Mouse (Mus musculus): ENCODE data around the gene Lgals3. TPM values are rescaled to one million over a fixed set of nuclear protein-coding genes. Genes with fewer than 3 reads are reported as not detected.

The Lgals3 gene
- polyA plus RNA-seq, 1 experiment from 2014 or later: 117 TPM

DNA sequence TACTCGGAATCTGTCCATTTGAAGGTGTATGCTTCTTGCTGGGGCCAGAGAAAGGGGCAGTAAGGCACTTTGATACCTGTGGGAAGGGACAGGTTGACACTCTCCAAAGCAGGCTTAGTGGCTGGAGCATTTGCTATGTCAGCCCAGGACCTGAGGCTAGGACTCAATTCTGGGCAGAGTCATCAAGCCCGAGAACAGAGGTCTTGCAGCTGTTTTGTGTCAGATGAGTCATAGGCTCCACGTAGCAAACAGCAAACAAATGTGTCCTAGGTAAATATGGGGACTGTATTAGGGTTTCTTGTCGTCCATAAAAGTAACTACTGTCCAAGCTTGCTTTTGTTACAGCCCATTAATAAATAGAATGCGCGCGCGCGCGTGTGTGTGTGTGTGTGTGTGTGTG, 15.3 kb upstream of the Lgals3 start:
- no peak for TF ChIP-seq CTCF (IDR thresholded peaks at IDR 0.05; ENCODE audit: low read depth)
- 83% methylated on average over 10 of the region's 10 CpGs for WGBS
- Histone ChIP-seq H3K27me3 (ENCODE audit: insufficient read depth, low read length) (no peaks in the 10 kb centered on the region), H3K9ac (ENCODE audit: low read depth, low read length) (no peak overlapping the region), H3K36me3 (ENCODE audit: insufficient read depth, low read length) (no peaks in the 10 kb centered on the region), H3K4me1 (replicated peaks; ENCODE audit: insufficient read depth, low read length) (no peaks in the 10 kb centered on the region), H3K9me3 (replicated peaks; ENCODE audit: low read length) (no peaks in the 10 kb centered on the region), H3K4me3 (replicated peaks; ENCODE audit: low read depth, low read length) (no peak overlapping the region), H3K27ac (no peak overlapping the region), H3K4me2 (ENCODE audit: low read length) (no peak overlapping the region)
- DNase-seq (ENCODE audit: low spot score) (no peak), ATAC-seq (replicated peaks; ENCODE audit: low FRiP score, low read depth) (no peak)

DNA sequence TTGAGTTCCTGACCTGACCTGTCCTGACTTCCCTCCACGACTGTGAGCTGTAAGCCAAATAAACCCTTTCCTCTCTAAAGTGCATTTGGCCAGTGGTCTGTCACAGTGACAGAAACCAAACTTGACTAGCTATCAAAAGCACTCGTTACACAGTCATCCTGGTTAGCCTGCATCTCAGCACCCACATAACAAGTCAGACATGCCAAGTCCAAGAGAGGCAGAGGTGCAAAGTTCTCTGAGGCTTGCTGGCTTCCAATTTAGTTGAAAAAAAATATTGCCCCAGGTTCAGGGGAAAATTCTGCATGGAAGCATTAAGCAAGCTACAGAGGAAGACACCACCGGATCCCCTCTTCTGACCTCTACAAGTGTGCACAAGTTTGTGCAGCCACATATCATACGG, 14.3 kb upstream of the Lgals3 start:
- 79% methylated on average over 4 of the region's 4 CpGs for WGBS
- no peaks in the 10 kb centered on the region for H3K4me1 ChIP-seq (replicated peaks; ENCODE audit: insufficient read depth, low read length)
- ATAC-seq (replicated peaks; ENCODE audit: low FRiP score, low read depth): no peak
- H3K9me3 ChIP-seq (replicated peaks; ENCODE audit: low read length): no peaks in the 10 kb centered on the region
- no peak for DNase-seq (ENCODE audit: low spot score)
- H3K9ac ChIP-seq (ENCODE audit: low read depth, low read length): no peak overlapping the region
- H3K4me2 ChIP-seq (ENCODE audit: low read length): no peak overlapping the region
- H3K27me3 ChIP-seq (ENCODE audit: insufficient read depth, low read length): no peaks in the 10 kb centered on the region
- no peak overlapping the region for H3K4me3 ChIP-seq (replicated peaks; ENCODE audit: low read depth, low read length)
- no peak for TF ChIP-seq CTCF (IDR thresholded peaks at IDR 0.05; ENCODE audit: low read depth)
- H3K27ac ChIP-seq: no peak overlapping the region
- H3K36me3 ChIP-seq (ENCODE audit: insufficient read depth, low read length): no peaks in the 10 kb centered on the region

GRCm38 (mm10) chr14:47354111-47354577, 13.4 kb upstream of the Lgals3 start:
- Histone ChIP-seq H3K9me3 (replicated peaks; ENCODE audit: low read length) (no peaks in the 10 kb centered on the region), H3K9ac (ENCODE audit: low read depth, low read length) (no peak overlapping the region), H3K4me2 (ENCODE audit: low read length) (no peak overlapping the region), H3K4me3 (replicated peaks; ENCODE audit: low read depth, low read length) (no peak overlapping the region), H3K36me3 (ENCODE audit: insufficient read depth, low read length) (no peaks in the 10 kb centered on the region), H3K27ac (no peak overlapping the region), H3K4me1 (replicated peaks; ENCODE audit: insufficient read depth, low read length) (no peaks in the 10 kb centered on the region), H3K27me3 (ENCODE audit: insufficient read depth, low read length) (no peaks in the 10 kb centered on the region)
- peak; percentile 42 for TF ChIP-seq CTCF (IDR thresholded peaks at IDR 0.05; ENCODE audit: low read depth)
- ATAC-seq (replicated peaks; ENCODE audit: low FRiP score, low read depth): no peak
- WGBS: 64% methylated on average over 8 of the region's 8 CpGs
- no peak for DNase-seq (ENCODE audit: low spot score)

- 73% methylated on average over 5 of the region's 5 CpGs for WGBS
- Histone ChIP-seq H3K9me3 (replicated peaks; ENCODE audit: low read length) (no peaks in the 10 kb centered on the region), H3K27ac (no peak overlapping the region), H3K4me2 (ENCODE audit: low read length) (no peak overlapping the region), H3K4me3 (replicated peaks; ENCODE audit: low read depth, low read length) (no peak overlapping the region), H3K4me1 (replicated peaks; ENCODE audit: insufficient read depth, low read length) (no peaks in the 10 kb centered on the region), H3K9ac (ENCODE audit: low read depth, low read length) (no peak overlapping the region), H3K27me3 (ENCODE audit: insufficient read depth, low read length) (no peaks in the 10 kb centered on the region), H3K36me3 (ENCODE audit: insufficient read depth, low read length) (no peaks in the 10 kb centered on the region)
- no peak for ATAC-seq (replicated peaks; ENCODE audit: low FRiP score, low read depth)
- DNase-seq (ENCODE audit: low spot score): no peak
- TF ChIP-seq CTCF (IDR thresholded peaks at IDR 0.05; ENCODE audit: low read depth): no peak
These were observed 12.6 kb upstream of the Lgals3 start for GRCm38 (mm10) chr14:47354948-47355347.

- no peak overlapping the region for H3K4me2 ChIP-seq (ENCODE audit: low read length)
- H3K9ac ChIP-seq (ENCODE audit: low read depth, low read length): no peak overlapping the region
- no peaks in the 10 kb centered on the region for H3K4me1 ChIP-seq (replicated peaks; ENCODE audit: insufficient read depth, low read length)
- no peak overlapping the region for H3K4me3 ChIP-seq (replicated peaks; ENCODE audit: low read depth, low read length)
- no peaks in the 10 kb centered on the region for H3K27me3 ChIP-seq (ENCODE audit: insufficient read depth, low read length)
- TF ChIP-seq CTCF (IDR thresholded peaks at IDR 0.05; ENCODE audit: low read depth): no peak
- no peaks in the 10 kb centered on the region for H3K36me3 ChIP-seq (ENCODE audit: insufficient read depth, low read length)
- no peaks in the 10 kb centered on the region for H3K9me3 ChIP-seq (replicated peaks; ENCODE audit: low read length)
- H3K27ac ChIP-seq: no peak overlapping the region
- ATAC-seq (replicated peaks; ENCODE audit: low FRiP score, low read depth) (no peak), DNase-seq (ENCODE audit: low spot score) (no peak)
- 82% methylated on average over 3 of the region's 3 CpGs for WGBS
These were observed 10.9 kb upstream of the Lgals3 start for GRCm38 (mm10) chr14:47356622-47357021.

GRCm38 (mm10) chr14:47359610-47360009, 7.9 kb upstream of the Lgals3 start:
- Histone ChIP-seq H3K9me3 (replicated peaks; ENCODE audit: low read length) (no peaks in the 10 kb centered on the region), H3K4me3 (replicated peaks; ENCODE audit: low read depth, low read length) (no peak overlapping the region), H3K27ac (no peak overlapping the region), H3K36me3 (ENCODE audit: insufficient read depth, low read length) (no peaks in the 10 kb centered on the region), H3K4me2 (ENCODE audit: low read length) (no peak overlapping the region), H3K4me1 (replicated peaks; ENCODE audit: insufficient read depth, low read length) (no peaks in the 10 kb centered on the region), H3K27me3 (ENCODE audit: insufficient read depth, low read length) (no peaks in the 10 kb centered on the region), H3K9ac (ENCODE audit: low read depth, low read length) (no peak overlapping the region)
- DNase-seq (ENCODE audit: low spot score) (no peak), ATAC-seq (replicated peaks; ENCODE audit: low FRiP score, low read depth) (no peak)
- no peak for TF ChIP-seq CTCF (IDR thresholded peaks at IDR 0.05; ENCODE audit: low read depth)
- 58% methylated on average over 3 of the region's 3 CpGs for WGBS

DNA sequence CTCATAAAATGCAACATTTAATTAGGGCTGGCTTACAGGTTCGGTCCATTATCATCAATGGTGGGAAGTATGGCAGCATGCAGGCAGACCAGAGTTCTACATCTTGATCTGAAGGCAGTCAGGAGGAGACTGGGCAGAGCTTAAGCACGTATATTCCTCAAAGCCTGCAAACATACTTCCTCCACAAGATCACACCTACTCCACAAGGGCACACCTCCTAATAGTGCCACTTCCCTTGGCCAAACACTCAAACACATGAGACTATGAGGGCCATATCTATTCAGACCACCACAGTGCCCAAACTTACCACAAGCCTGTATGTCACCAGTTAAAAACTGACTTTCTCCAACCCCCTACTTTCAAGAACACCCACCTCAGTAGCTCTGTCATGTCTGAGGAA, 6.1 kb upstream of the Lgals3 start:
- Histone ChIP-seq H3K27me3 (ENCODE audit: insufficient read depth, low read length) (no peaks in the 10 kb centered on the region), H3K27ac (no peak overlapping the region), H3K9me3 (replicated peaks; ENCODE audit: low read length) (no peaks in the 10 kb centered on the region), H3K4me2 (ENCODE audit: low read length) (no peak overlapping the region), H3K4me1 (replicated peaks; ENCODE audit: insufficient read depth, low read length) (peaks cover 6% of the 10 kb centered on the region; the same call in 1 of the 2 replicates), H3K36me3 (ENCODE audit: insufficient read depth, low read length) (no peaks in the 10 kb centered on the region), H3K4me3 (replicated peaks; ENCODE audit: low read depth, low read length) (no peak overlapping the region), H3K9ac (ENCODE audit: low read depth, low read length) (no peak overlapping the region)
- TF ChIP-seq CTCF (IDR thresholded peaks at IDR 0.05; ENCODE audit: low read depth): no peak
- WGBS: 87% methylated on average over 2 of the region's 2 CpGs
- DNase-seq (ENCODE audit: low spot score) (no peak), ATAC-seq (replicated peaks; ENCODE audit: low FRiP score, low read depth) (no peak)

Data from kidney, postnatal 0 days (tissue).